Mouse (Mus musculus) small intestine, adult 2 months (tissue): ENCODE data around the gene Med24.

ENCODE experiments used
- CTCF ChIP-seq: fragments of 200-500 bp; IDR thresholded peaks from 2 replicates; pipeline ENCODE4 v1.5.1; 2012; ENCODE audit warnings: low read depth, mild to moderate bottlenecking, control low read depth, inconsistent platforms, low read length, moderate library complexity, mixed read lengths; ENCODE audit not compliant: insufficient replicate concordance, insufficient read length; ENCODE audit errors: extremely low read depth
- POLR2A ChIP-seq: fragments of 200-500 bp; IDR thresholded peaks from 2 replicates; pipeline ENCODE4 v1.6.1; 2012; ENCODE audit warnings: low read depth, mild to moderate bottlenecking, control low read depth, inconsistent platforms, low read length, moderate library complexity

DNA sequence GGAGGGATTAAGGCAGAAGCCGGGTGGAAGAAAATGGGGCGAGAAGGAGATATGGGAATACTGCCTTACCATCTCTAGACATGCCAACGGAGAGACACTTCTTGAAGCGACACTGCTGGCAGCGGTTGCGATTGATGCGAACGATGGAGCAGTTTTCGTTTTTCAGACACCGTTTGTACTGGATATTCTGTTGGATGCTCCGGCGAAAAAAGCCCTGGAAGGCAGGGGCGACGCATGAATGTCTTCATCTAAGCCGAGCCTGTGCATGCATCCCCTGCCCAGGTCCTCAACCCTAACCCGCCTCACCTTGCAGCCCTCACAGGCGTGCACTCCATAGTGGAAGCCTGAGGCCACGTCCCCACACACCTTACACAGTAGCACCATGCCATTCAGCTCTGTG, 41.9 kb upstream of the Med24 start:
- TF ChIP-seq POLR2A (no peak), CTCF (no peak)
